Mouse (Mus musculus) liver, embryonic 15.5 days (tissue): ENCODE results near the gene Syt13. TPM values are rescaled to one million over a fixed set of nuclear protein-coding genes. Genes with fewer than 3 reads are reported as not detected.

Experiments used
- ATAC-seq: fragments of 200-750 bp; cut with Nextera tagmentation; 2 replicates; pipeline ENCODE4 v1.8.0; 2017; ENCODE audit warnings: moderate number of reproducible peaks, mild to moderate bottlenecking, moderate library complexity; ENCODE audit not compliant: insufficient read depth
- H3K27ac ChIP-seq: fragments of 300-500 bp; sonication (generic); replicated peaks from 2 replicates; pipeline ENCODE4 v1.5.1; 2015; ENCODE audit warnings: mild to moderate bottlenecking, inconsistent platforms
- H3K27me3 ChIP-seq: fragments of 300-500 bp; sonication (generic); 2 replicates; pipeline ENCODE4 v1.6.1; 2015; ENCODE audit warnings: mild to moderate bottlenecking, inconsistent platforms
- H3K36me3 ChIP-seq: fragments of 300-500 bp; sonication (generic); replicated peaks from 2 replicates; pipeline ENCODE4 v1.6.1; 2015; ENCODE audit warnings: moderate library complexity, mild to moderate bottlenecking, inconsistent platforms
- H3K4me1 ChIP-seq: fragments of 300-500 bp; sonication (generic); replicated peaks from 2 replicates; pipeline ENCODE4 v1.6.1; 2015; ENCODE audit warnings: inconsistent platforms
- H3K4me2 ChIP-seq: fragments of 300-500 bp; sonication (generic); 2 replicates; pipeline ENCODE4 v1.6.1; 2015; ENCODE audit warnings: moderate library complexity, mild to moderate bottlenecking, inconsistent platforms
- H3K4me3 ChIP-seq: fragments of 300-500 bp; sonication (generic); replicated peaks from 2 replicates; pipeline ENCODE4 v1.5.1; 2015; ENCODE audit warnings: mild to moderate bottlenecking, inconsistent platforms
- H3K9ac ChIP-seq: fragments of 300-500 bp; sonication (generic); 2 replicates; pipeline ENCODE4 v1.6.1; 2015; ENCODE audit warnings: moderate library complexity, mild to moderate bottlenecking, inconsistent platforms
- H3K9me3 ChIP-seq: fragments of 300-500 bp; sonication (generic); replicated peaks from 2 replicates; pipeline ENCODE4 v1.6.1; 2016; ENCODE audit warnings: inconsistent platforms
- WGBS: fragments of 180-500 bp; shearing (Covaris S2); methylation state at CpG from one replicate; pipeline ENCODE4 v1.1.7; 2015; ENCODE audit warnings: mixed read lengths; ENCODE audit not compliant: insufficient replicate concordance; 5-methylcytosine and 5-hydroxymethylcytosine counted together
- polyA plus RNA-seq: library from polyadenylated mRNA; unstranded; fragments of >200 nt; fragmentation: Nextera tagmentation; extraction: Ambion mirVana; gene quantifications from 2 replicates; pipeline ENCODE4 v1.2.1, GENCODE M21; 2015

Syt13 gene
- polyA plus RNA-seq, 1 experiment from 2014 or later = 0.14 TPM

- ATAC-seq = no peak
- Histone ChIP-seq H3K27ac (no peak overlapping the region), H3K4me1 (no peaks in the 10 kb centered on the region), H3K9ac (no peak overlapping the region), H3K36me3 (no peaks in the 10 kb centered on the region), H3K9me3 (no peaks in the 10 kb centered on the region), H3K27me3 (no peaks in the 10 kb centered on the region), H3K4me3 (no peak overlapping the region), H3K4me2 (no peak overlapping the region)
- 60% methylated on average over 4 of the region's 4 CpGs for WGBS
Measured at GRCm38 (mm10) chr2:92892524-92892923, 22.4 kb upstream of the Syt13 start.

DNA sequence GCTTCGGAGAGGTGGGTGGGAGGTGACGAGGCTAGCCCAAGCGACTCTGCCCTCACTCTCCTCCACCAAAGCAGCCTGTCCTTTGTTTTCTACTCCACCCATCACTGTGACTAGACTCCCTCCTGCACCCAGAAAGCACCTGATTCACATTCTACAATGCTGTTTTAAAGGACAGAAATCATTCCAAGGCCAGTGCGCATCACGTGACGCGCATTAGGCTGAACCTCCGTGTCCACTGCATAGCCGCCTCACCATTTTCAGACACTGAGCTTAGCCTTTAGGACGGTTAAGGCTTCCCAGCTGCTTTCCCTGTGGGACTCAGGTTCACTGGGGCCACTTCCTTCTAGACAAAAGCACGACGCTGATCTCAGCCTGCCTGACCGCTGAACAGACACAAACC, 11.2 kb upstream of the Syt13 start:
- H3K4me2 ChIP-seq = no peak overlapping the region
- H3K27ac ChIP-seq = no peak overlapping the region
- no peak overlapping the region for H3K9ac ChIP-seq
- peaks cover 22% of the 10 kb centered on the region for H3K27me3 ChIP-seq
- no peak overlapping the region for H3K4me3 ChIP-seq
- H3K4me1 ChIP-seq = no peaks in the 10 kb centered on the region
- H3K36me3 ChIP-seq = no peaks in the 10 kb centered on the region
- H3K9me3 ChIP-seq = no peaks in the 10 kb centered on the region
- 64% methylated on average over 13 of the region's 13 CpGs for WGBS
- ATAC-seq = no peak

- Histone ChIP-seq H3K27ac (no peak overlapping the region), H3K9me3 (no peaks in the 10 kb centered on the region), H3K4me3 (no peak overlapping the region), H3K4me2 (no peak overlapping the region), H3K9ac (no peak overlapping the region), H3K36me3 (no peaks in the 10 kb centered on the region), H3K4me1 (no peaks in the 10 kb centered on the region), H3K27me3 (peaks cover 22% of the 10 kb centered on the region)
- no peak for ATAC-seq
- 29% methylated on average over 8 of the region's 8 CpGs for WGBS
Measured at GRCm38 (mm10) chr2:92904307-92904859, 10.5 kb upstream of the Syt13 start.

DNA sequence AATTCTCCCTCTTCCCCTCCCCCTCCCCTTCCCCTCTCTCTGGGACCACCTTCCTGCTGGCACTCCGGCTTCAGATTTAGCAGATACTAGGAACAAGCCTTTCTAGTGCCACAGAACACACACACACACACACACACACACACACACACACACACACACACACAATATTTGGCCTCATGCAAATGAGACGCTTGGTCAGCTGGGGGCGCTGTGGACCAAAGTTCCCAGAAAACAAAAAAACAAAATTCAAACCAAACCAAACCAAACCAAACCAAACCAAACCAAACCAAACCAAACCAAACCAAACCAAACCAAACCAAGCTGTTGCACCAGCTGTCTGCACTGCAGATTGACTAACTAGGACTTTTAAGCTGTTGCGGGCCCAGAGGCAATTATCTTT, 4.5 kb upstream of the Syt13 start:
- H3K9me3 ChIP-seq = no peaks in the 10 kb centered on the region
- no peak for ATAC-seq
- H3K27me3 ChIP-seq = peaks cover 36% of the 10 kb centered on the region
- H3K4me1 ChIP-seq = no peaks in the 10 kb centered on the region
- H3K4me2 ChIP-seq = no peak overlapping the region
- H3K27ac ChIP-seq = no peak overlapping the region
- WGBS = 57% methylated on average over 4 of the region's 4 CpGs
- H3K4me3 ChIP-seq = no peak overlapping the region
- no peaks in the 10 kb centered on the region for H3K36me3 ChIP-seq
- H3K9ac ChIP-seq = no peak overlapping the region

DNA sequence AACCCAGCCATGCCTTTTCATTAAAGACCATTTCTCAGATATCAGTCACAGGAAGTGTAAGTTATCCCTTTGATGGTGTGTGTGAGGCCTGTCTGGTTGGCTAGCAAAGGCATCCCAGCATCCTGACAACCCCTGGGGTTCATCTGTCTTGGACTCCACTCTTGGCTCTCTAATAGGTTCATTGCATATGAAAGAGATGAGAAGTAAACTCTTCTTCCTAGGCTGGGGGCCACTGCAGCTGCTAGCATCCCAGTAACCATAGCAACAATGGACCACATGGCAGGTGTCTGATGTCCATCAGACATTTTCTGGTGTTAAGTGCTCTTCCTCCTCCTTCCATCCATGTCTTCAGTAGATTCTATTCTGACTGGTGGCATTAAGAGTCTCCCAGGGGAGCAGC, 2.6 kb upstream of the Syt13 start:
- Histone ChIP-seq H3K36me3 (no peaks in the 10 kb centered on the region), H3K9ac (no peak overlapping the region), H3K4me2 (no peak overlapping the region), H3K9me3 (no peaks in the 10 kb centered on the region), H3K27ac (no peak overlapping the region), H3K4me3 (no peak overlapping the region), H3K4me1 (no peaks in the 10 kb centered on the region), H3K27me3 (peaks cover 48% of the 10 kb centered on the region)
- no peak for ATAC-seq

DNA sequence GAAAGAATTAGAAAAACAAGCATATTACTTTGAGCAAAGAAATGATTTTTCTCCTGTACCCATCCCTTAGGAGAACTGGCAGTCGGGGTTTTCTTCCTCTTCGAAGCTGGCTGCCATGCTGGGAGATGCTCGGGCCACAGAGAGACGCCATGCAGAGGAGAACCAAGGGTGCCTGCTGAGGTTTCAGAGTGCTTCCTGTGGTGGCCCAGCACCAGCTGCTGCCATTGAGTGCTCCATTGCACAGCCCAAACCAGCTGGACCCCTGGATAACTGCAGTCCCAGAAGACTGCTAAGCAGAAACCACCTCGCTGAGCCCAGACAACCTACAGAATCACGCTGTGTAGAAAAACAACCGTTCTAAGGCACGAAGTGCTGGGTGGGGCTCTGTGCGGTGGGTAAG, 1.6 kb upstream of the Syt13 start:
- H3K27me3 ChIP-seq = peaks cover 54% of the 10 kb centered on the region
- no peak overlapping the region for H3K4me3 ChIP-seq
- 6% methylated on average over 9 of the region's 9 CpGs for WGBS
- H3K9ac ChIP-seq = no peak overlapping the region
- no peak overlapping the region for H3K4me2 ChIP-seq
- ATAC-seq = no peak
- H3K36me3 ChIP-seq = no peaks in the 10 kb centered on the region
- no peaks in the 10 kb centered on the region for H3K4me1 ChIP-seq
- no peaks in the 10 kb centered on the region for H3K9me3 ChIP-seq
- no peak overlapping the region for H3K27ac ChIP-seq

DNA sequence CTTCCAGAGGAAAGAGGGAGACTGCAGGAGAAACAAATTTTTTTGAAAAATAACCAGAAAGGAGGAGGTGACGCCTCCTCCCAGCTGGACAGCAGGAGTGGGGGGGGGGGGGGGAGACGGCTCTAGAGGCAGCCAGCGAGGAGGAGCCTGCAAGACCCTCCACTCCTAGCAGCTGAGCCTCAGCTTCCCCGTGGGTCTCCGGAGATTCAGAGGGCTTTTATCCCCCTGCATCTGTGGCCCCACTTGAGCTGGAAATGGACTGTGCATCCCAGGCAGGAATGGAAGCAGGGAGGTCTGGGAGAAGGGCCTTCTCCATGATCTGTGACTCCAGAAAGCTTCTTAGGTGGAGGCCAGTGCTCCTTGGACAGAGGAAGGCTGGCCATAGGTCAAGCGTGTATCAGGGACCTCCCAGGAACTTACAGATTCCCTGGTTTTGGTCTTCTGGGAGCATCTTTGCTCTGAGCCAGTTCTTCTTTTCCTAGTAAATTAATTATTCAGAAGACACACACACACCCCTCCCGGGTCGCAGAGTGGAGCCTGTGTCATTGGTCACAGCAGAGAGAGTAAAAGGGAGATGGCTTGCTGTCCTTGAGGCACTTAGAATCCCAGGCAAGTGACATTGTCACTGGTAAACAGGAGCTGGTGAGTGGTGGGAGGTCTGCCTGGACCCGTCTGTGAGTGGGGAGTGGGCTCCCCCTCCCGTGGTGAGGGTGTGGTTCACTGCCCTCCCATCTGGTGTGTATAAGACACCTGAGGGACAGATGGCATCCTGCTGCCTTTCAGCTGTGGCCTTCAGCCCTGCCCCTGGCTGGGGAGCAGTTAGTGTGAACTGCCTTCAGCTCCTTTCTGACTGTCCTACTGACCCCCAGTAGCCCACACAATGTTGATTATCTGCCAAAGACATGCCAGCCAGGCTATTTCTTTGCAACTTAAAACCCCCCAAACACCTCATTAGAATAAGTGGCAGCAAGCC, 1.0 kb downstream of the Syt13 start:
- Histone ChIP-seq H3K4me1 (no peaks in the 10 kb centered on the region), H3K4me2 (no peak overlapping the region), H3K4me3 (no peak overlapping the region), H3K36me3 (no peaks in the 10 kb centered on the region), H3K9ac (no peak overlapping the region), H3K27ac (no peak overlapping the region), H3K9me3 (no peaks in the 10 kb centered on the region), H3K27me3 (peaks cover 54% of the 10 kb centered on the region)
- no peak for ATAC-seq
- WGBS = 9% methylated on average over 10 of the region's 10 CpGs

DNA sequence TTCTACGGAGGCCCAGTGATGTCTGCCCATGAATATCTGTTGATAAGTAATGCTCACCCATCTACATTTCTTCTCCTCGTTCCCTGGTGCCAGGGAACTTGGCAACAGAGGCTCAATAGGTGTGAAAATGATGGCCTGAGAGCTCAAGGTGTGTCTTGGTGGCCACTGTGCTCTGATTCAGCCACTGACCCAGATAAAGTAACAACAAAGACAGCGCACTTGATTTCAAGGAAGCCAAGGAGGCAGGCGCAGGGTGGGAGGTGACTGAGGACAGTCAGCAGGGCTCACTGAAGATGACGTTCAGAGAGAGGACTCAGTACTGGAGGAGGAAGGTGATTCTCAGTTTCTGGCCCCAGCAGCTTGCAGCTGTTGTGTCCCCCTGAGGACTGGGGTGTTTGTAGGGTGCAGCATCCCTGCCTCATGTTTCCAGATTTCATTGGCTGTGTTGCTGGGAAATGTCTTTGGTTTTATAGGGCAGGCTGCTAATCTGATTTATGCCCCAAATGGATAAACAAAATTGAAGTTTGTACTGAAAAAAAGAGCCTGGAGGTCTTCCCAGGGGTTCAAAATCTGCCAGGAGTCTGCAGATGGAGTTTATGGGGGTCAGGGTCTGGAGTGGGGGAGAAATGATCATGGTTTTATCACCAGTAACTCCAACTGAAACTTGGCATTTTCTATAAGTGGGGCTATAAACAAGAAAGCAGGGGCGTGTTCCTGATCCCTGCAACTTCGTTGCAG, 2.7 kb downstream of the Syt13 start:
- ATAC-seq = no peak

DNA sequence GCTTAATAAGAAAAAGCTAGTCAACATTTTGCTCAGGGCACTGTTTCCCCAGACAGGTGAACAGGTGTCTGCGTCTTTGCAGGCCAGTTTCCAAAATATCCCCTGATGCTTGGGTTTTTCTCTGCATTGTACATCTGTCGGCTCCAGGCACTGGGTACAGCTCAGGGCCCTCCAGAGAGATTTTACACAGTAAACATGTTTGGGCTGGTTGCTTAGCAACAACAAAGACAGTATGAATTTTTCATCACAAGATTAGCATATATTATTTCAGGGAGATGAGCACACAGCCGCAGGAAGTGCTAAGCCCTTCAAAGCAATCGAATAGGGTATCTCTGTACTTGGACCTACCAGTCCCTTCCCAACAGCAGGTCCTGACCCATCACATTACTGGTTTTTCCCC, 5.8 kb downstream of the Syt13 start:
- no peaks in the 10 kb centered on the region for H3K36me3 ChIP-seq
- no peaks in the 10 kb centered on the region for H3K4me1 ChIP-seq
- WGBS = 68% methylated on average over 4 of the region's 4 CpGs
- peaks cover 19% of the 10 kb centered on the region for H3K27me3 ChIP-seq
- H3K27ac ChIP-seq = no peak overlapping the region
- no peaks in the 10 kb centered on the region for H3K9me3 ChIP-seq
- ATAC-seq = no peak
- no peak overlapping the region for H3K9ac ChIP-seq
- H3K4me3 ChIP-seq = no peak overlapping the region
- no peak overlapping the region for H3K4me2 ChIP-seq

More for the DNA sequence above, 2.7 kb downstream of the Syt13 start:
- H3K9me3 ChIP-seq = no peaks in the 10 kb centered on the region
- WGBS = 32% methylated on average over 7 of the region's 7 CpGs
- H3K27ac ChIP-seq = no peak overlapping the region
- H3K4me1 ChIP-seq = no peaks in the 10 kb centered on the region
- no peak overlapping the region for H3K4me2 ChIP-seq
- no peak overlapping the region for H3K4me3 ChIP-seq
- H3K27me3 ChIP-seq = peaks cover 50% of the 10 kb centered on the region
- no peak overlapping the region for H3K9ac ChIP-seq
- no peaks in the 10 kb centered on the region for H3K36me3 ChIP-seq

GRCm38 (mm10) chr2:92924677-92925259, 9.9 kb downstream of the Syt13 start:
- 51% methylated on average over 6 of the region's 6 CpGs for WGBS
- H3K36me3 ChIP-seq = no peaks in the 10 kb centered on the region
- H3K9me3 ChIP-seq = no peaks in the 10 kb centered on the region
- ATAC-seq = no peak
- no peaks in the 10 kb centered on the region for H3K27me3 ChIP-seq
- no peaks in the 10 kb centered on the region for H3K4me1 ChIP-seq
- no peak overlapping the region for H3K4me2 ChIP-seq
- no peak overlapping the region for H3K4me3 ChIP-seq
- no peak overlapping the region for H3K9ac ChIP-seq
- no peak overlapping the region for H3K27ac ChIP-seq

- Histone ChIP-seq H3K9ac (no peak overlapping the region), H3K27me3 (no peaks in the 10 kb centered on the region), H3K4me3 (no peak overlapping the region), H3K4me1 (no peaks in the 10 kb centered on the region), H3K9me3 (no peaks in the 10 kb centered on the region), H3K4me2 (no peak overlapping the region), H3K36me3 (no peaks in the 10 kb centered on the region), H3K27ac (no peak overlapping the region)
- ATAC-seq = no peak
- 45% methylated on average over 5 of the region's 5 CpGs for WGBS
Measured at GRCm38 (mm10) chr2:92929696-92930095, 14.8 kb downstream of the Syt13 start.
